Mouse (Mus musculus) ES-Bruce4 (cell line): Measurements from ENCODE around the gene Hist1h2be.

ENCODE experiments used
- CTCF ChIP-seq: IDR thresholded peaks from one replicate; pipeline ENCODE4 v1.8.1; 2011; ENCODE audit warnings: low read depth, low read length
- EP300 ChIP-seq: IDR thresholded peaks from 2 replicates; pipeline ENCODE4 v1.6.1; 2011; ENCODE audit warnings: low read depth, low read length; ENCODE audit not compliant: insufficient read depth
- POLR2A ChIP-seq: IDR thresholded peaks from one replicate; pipeline ENCODE4 v1.8.1; 2011; ENCODE audit warnings: low read length; ENCODE audit not compliant: insufficient read depth

GRCm38 (mm10) chr13:23571022-23571503 is 49.9 kb downstream of the Hist1h2be start, which contains the start of the genes Hist1h2ae and Hist1h2bg:
- TF ChIP-seq CTCF: no peak
- TF ChIP-seq EP300: no peak
- no peak for TF ChIP-seq POLR2A
